Mouse (Mus musculus) Patski (cell line): Measurements from ENCODE around the gene Mmp24. TPM values are rescaled to one million over a fixed set of nuclear protein-coding genes. Genes with fewer than 3 reads are reported as not detected.

ENCODE experiments used
- ATAC-seq: fragments of 100-300 bp; one replicate; pipeline ENCODE4 v1.8.0; 2021
- CTCF ChIA-PET: fragments of 350-600 bp; sonication (Branson Sonifier 250); formaldehyde crosslinking; loops from one replicate; lab custom pipeline; 2022; ENCODE audit warnings: inconsistent platforms; lab: Charles Lee
- POLR2A ChIA-PET: fragments of 350-600 bp; sonication (Branson Sonifier 250); formaldehyde crosslinking; loops from one replicate; lab custom pipeline; 2022; ENCODE audit warnings: antibody characterized with exemption, inconsistent platforms; lab: Charles Lee
- DNase-seq: peaks from one replicate; pipeline ENCODE4 v3.0.0-alpha.2; 2011; ENCODE audit warnings: low read depth, low spot score
- H3K27me3 ChIP-seq: fragments of 371-371 bp; one replicate; pipeline ENCODE4 v1.5.1; 2021
- CTCF ChIP-seq: fragments of 100-300 bp; IDR thresholded peaks from one replicate; pipeline ENCODE4 v1.5.1; 2021
- in situ Hi-C: fragments of 300-500 bp; cut with MboI; formaldehyde crosslinking; loops from 3 replicates; pipeline ENCODE4 v1.11.1; 2018; ENCODE audit warnings: low pct_unique_long_range_greater_than_20kb, mixed read lengths
- polyA plus RNA-seq: library from polyadenylated mRNA; unstranded; gene quantifications from one replicate; pipeline ENCODE4 v1.2.3, GENCODE M21; 2021

The Mmp24 gene
- polyA plus RNA-seq, 1 experiment from 2014 or later: 0.05 TPM

DNA sequence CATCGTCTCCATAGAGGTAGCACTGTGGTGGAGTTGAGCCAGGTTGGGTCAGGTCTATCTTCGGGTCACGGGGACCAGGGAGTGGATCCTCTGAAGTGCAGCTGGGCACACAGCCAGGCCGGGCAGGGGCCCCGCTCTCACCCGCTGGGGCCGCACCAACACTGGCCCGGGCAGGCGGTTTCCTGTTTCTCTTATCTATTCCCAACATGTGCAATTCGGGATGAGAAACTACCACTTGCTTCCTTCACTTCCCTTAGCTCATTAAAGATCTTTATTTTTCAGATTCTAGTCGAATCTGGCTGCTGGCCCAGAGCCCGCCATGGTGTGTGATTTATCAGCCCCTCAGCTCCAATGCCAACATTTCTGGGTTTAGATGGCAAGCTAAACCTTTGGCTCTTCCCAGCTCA lies 32.2 kb upstream of the Mmp24 start:
- TF ChIP-seq CTCF: no peak
- DNase-seq (no peak), ATAC-seq (no peak)
- POLR2A ChIA-PET: interaction anchor here (0.6 to 0.8 kb wide), 2 partner anchors 14 to 18 kb away, joined by 3 read pairs; partner anchors contain the start of gene Edem2
- H3K27me3 ChIP-seq: no peaks in the 10 kb centered on the region
- in situ Hi-C loops: no loop called here
- CTCF ChIA-PET: interaction anchor here (1.4 kb wide), 1 partner anchor 8 kb away, joined by 3 read pairs; the partner anchor contains the start of gene Procr

GRCm38 (mm10) chr2:155743351-155743750 lies 31.8 kb upstream of the Mmp24 start:
- DNase-seq (no peak), ATAC-seq (no peak)
- in situ Hi-C loops: no loop called here
- TF ChIP-seq CTCF: no peak
- ChIA-PET POLR2A (interaction anchor here (0.6 to 0.8 kb wide), 2 partner anchors 15 to 18 kb away, joined by 3 read pairs; partner anchors contain the start of gene Edem2), CTCF (interaction anchor here (1.4 kb wide), 1 partner anchor 8 kb away, joined by 3 read pairs; the partner anchor contains the start of gene Procr)
- H3K27me3 ChIP-seq: no peaks in the 10 kb centered on the region

DNA sequence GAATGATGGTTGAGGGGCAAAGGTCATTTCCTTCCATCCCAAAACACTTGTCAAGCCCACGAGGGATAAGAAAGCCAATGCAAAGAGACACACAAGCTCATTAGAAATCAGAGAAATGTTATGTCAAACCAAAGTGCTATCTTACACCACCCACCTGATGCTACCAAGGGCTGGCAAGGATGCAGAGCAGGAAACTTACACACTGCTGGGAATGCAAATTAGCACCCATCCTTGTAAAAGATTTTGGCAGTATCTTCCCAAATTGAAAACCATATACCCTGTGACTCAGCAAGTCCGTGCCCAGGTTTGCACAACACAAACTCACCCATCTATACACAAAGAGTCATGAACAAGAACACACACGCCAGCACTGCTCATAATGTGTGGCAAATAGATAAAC lies 29.7 kb upstream of the Mmp24 start:
- TF ChIP-seq CTCF: no peak
- ATAC-seq: no peak
- CTCF ChIA-PET: interaction anchor here (1.5 kb wide), 1 partner anchor 19 kb away, joined by 5 read pairs; no protein-coding TSS in a partner anchor
- no peaks in the 10 kb centered on the region for H3K27me3 ChIP-seq
- in situ Hi-C loops: no loop called here
- DNase-seq: no peak
- POLR2A ChIA-PET: no interaction called here

DNA sequence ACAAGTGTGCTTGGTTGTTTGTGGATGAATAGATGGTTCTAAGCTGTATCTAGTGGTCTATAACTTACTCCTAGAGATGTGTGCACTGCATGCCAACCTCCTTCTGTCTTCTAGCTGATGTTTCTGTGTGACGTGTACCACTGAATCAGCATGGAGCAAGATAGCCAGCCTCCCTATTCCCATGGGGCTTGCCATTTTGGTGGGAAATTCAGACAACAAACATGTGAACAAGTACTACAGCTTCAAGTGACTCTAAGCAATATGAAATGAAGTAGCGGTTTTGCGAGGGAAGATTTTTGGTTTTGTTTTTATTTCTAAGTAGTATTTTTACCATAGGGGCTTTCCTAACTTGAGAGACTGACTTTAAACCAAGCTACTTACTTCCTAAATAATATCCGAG lies 25.7 kb upstream of the Mmp24 start:
- DNase-seq (no peak), ATAC-seq (no peak)
- no peaks in the 10 kb centered on the region for H3K27me3 ChIP-seq
- POLR2A ChIA-PET: no interaction called here
- CTCF ChIA-PET: interaction anchor here (0.7 kb wide), 1 partner anchor 14 kb away, joined by 3 read pairs; the partner anchor contains the start of gene Gm17581
- no peak for TF ChIP-seq CTCF
- in situ Hi-C loops: no loop called here

DNA sequence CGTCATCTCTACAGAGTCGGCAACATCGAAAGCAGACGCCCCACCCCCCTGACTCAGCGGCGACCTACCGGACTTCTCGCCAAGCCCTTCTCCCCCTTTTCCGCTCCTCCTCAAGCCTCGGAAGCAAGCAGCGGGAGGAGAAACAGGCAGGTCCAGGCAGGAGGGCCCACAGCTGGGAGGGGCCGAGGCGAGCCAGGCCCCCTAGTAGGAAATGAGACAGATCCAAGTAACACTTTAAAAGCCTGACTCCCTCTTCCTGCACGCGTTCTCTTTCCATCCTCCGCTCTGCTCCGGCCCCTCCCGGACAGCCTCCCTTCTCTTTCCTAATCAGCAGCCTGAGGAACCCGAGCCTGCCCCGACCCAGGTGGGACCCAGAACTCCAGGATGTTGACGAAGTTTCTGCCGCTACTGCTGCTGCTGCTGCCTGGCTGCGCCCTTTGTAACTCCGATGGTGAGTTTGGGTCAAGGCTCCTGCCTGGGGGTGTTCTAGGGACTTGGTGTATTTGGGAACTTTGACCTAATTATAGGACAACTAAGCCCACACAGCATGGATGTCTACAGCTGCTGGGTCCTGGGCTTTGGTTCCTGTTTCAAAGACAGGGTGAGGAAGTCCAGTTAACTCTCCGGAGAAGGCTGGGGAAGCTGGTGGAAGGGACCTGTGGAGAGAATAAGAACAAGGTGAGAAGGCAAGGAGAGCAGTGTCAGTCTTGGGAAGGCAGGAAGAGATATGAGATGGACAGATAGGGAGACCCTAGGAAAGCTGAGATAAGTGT lies 23.9 kb upstream of the Mmp24 start, which contains the start of gene Procr:
Gene Procr, plus strand, starts transcription at position 104 of the 773 bp plus-strand sequence.
- ChIA-PET POLR2A (no interaction called here), CTCF (interaction anchor here (1.1 to 1.6 kb wide), 2 partner anchors 9 to 55 kb away, joined by 3 read pairs; no protein-coding TSS in a partner anchor)
- ATAC-seq (peak; percentile 31), DNase-seq (no peak)
- TF ChIP-seq CTCF: no peak
- H3K27me3 ChIP-seq: no peaks in the 10 kb centered on the region
- in situ Hi-C loops: loop anchor here (10.0 kb wide), 1 partner anchor 56 kb away; the partner anchor contains the start of gene Trpc4ap

- no peak for ATAC-seq
- CTCF ChIA-PET: interaction anchor here (0.8 to 3.6 kb wide), 8 partner anchors 10 to 121 kb away, joined by 3 to 15 read pairs (median 3); no protein-coding TSS in a partner anchor
- peak; percentile 91 for TF ChIP-seq CTCF
- no peak for DNase-seq
- POLR2A ChIA-PET: no interaction called here
- no peaks in the 10 kb centered on the region for H3K27me3 ChIP-seq
- in situ Hi-C loops: loop anchor here (5.0 to 10.0 kb wide), 2 partner anchors 38 to 61 kb away; partner anchors contain the start of gene Trpc4ap
Measured at GRCm38 (mm10) chr2:155755746-155756145, 19.4 kb upstream of the Mmp24 start.

GRCm38 (mm10) chr2:155756855-155757566 lies 18.1 kb upstream of the Mmp24 start:
- in situ Hi-C loops: loop anchor here (5.0 to 10.0 kb wide), 2 partner anchors 40 to 62 kb away; partner anchors contain the start of gene Trpc4ap
- no peaks in the 10 kb centered on the region for H3K27me3 ChIP-seq
- DNase-seq: no peak
- no peak for ATAC-seq
- ChIA-PET CTCF (interaction anchor here (1.0 to 3.6 kb wide), 6 partner anchors 8 to 83 kb away, joined by 3 to 15 read pairs (median 4); no protein-coding TSS in a partner anchor), POLR2A (interaction anchor here (0.7 to 1.1 kb wide), 2 partner anchors 41 to 52 kb away, joined by 3 to 4 read pairs; no protein-coding TSS in a partner anchor)
- TF ChIP-seq CTCF: peak; percentile 67

DNA sequence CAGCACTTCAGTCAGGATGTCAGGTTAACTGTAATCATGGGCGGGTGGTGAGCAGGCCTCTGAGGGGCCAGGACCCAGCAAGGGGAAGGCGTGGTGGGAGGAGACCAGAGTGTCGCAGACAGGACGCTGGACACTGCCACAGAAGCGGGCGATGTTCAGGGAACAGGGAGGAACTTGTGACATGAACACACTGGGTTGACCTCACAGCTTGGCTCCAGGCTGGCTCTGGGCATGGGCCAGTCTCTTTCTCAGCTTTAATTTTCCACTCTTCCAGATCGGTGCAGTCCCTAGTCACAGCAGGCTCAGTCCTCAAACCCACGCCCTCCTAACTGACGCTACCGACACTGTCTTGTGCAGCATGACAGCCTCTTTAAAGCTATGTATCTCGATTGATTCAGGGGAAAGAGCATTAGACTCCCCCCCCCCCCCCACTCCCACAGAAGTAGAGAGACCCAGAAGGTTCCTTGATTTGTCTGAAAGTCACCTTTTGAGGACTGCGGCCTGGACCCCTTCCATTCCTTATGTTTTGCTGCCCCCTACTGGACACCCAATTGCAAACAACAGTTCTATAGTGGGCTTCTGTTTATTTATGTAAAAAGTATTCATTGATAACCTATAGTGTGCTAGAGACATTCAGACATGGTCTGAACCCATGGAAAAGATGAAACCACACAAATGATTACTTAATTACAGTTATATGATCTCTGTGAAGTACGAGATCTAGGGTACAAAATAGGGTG lies 10.3 kb upstream of the Mmp24 start:
- CTCF ChIA-PET: interaction anchor here (0.9 to 2.1 kb wide), 10 partner anchors 8 to 200 kb away, joined by 3 to 9 read pairs (median 4); partner anchors contain the start of gene Trpc4ap
- in situ Hi-C loops: loop anchor here (10.0 kb wide), 1 partner anchor 250 kb away; the partner anchor contains the start of genes Acss2 and Ggt7
- H3K27me3 ChIP-seq: peaks cover 4% of the 10 kb centered on the region
- DNase-seq: no peak
- POLR2A ChIA-PET: no interaction called here
- no peak for ATAC-seq
- TF ChIP-seq CTCF: peak; percentile 59

- in situ Hi-C loops: loop anchor here (5.0 kb wide), 1 partner anchor 39 kb away; no protein-coding TSS in a partner anchor
- TF ChIP-seq CTCF: no peak
- peaks cover 46% of the 10 kb centered on the region for H3K27me3 ChIP-seq
- CTCF ChIA-PET: interaction anchor here (1.2 kb wide), 1 partner anchor 16 kb away, joined by 3 read pairs; no protein-coding TSS in a partner anchor
- no peak for DNase-seq
- POLR2A ChIA-PET: no interaction called here
- no peak for ATAC-seq
Measured at GRCm38 (mm10) chr2:155773664-155774063, 1.5 kb upstream of the Mmp24 start.
